Mouse (Mus musculus) CH12.LX (cell line): ENCODE results near the gene Etnppl.

Experiments
- CTCF ChIP-seq, 2 experiments: IDR thresholded peaks in 1 of 2; conservative IDR thresholded peaks in 1 of 2; 2 replicates each; pipeline ENCODE4 v1.5.1; 2011 to 2012; ENCODE audit warnings: low read depth in 2 of 2, low read length in 2 of 2, improper control_type of control experiment in 1 of 2, inconsistent platforms in 1 of 2, mild to moderate bottlenecking in 1 of 2, moderate library complexity in 1 of 2
- EP300 ChIP-seq: IDR thresholded peaks from 2 replicates; pipeline ENCODE4 v1.6.1; 2011; ENCODE audit warnings: low read length, improper control_type of control experiment
- JUND ChIP-seq: conservative IDR thresholded peaks from 2 replicates; pipeline ENCODE4 v1.6.1; 2011; ENCODE audit warnings: low read depth, low read length, improper control_type of control experiment
- MAX ChIP-seq: IDR thresholded peaks from 2 replicates; pipeline ENCODE4 v1.6.1; 2011; ENCODE audit warnings: low read length, improper control_type of control experiment
- POLR2A ChIP-seq: IDR thresholded peaks from 2 replicates; pipeline ENCODE4 v1.6.1; 2011; ENCODE audit warnings: low read depth, mild to moderate bottlenecking, improper control_type of control experiment, low read length
- RAD21 ChIP-seq: IDR thresholded peaks from 2 replicates; pipeline ENCODE4 v1.6.1; 2011; ENCODE audit warnings: low read depth, mild to moderate bottlenecking, low read length, improper control_type of control experiment, moderate library complexity
- SIN3A ChIP-seq: IDR thresholded peaks from 2 replicates; pipeline ENCODE4 v1.6.1; 2012; ENCODE audit warnings: low read length, improper control_type of control experiment, inconsistent platforms

- TF ChIP-seq JUND (no peak), POLR2A (no peak), CTCF (conservative IDR thresholded peaks at IDR 0.05 in 1 of 2, IDR thresholded peaks at IDR 0.05 in 1 of 2; ENCODE audit: low read depth in 2 of 2, low read length in 2 of 2) (no peak), EP300 (no peak), MAX (no peak), RAD21 (no peak), SIN3A (no peak)
Measured at GRCm38 (mm10) chr3:130568331-130569095, 48.7 kb upstream of the Etnppl start.
